Mouse (Mus musculus) heart, embryonic 11.5 days (tissue): ENCODE results near the gene Zfp282. TPM values are rescaled to one million over a fixed set of nuclear protein-coding genes. Genes with fewer than 3 reads are reported as not detected.

Source experiments
- polyA plus RNA-seq: library from polyadenylated mRNA; unstranded; fragments of >200 nt; fragmentation: Nextera tagmentation; extraction: Ambion mirVana; gene quantifications from 2 replicates; pipeline ENCODE4 v1.2.1, GENCODE M21; 2014

Zfp282 gene
- polyA plus RNA-seq, 1 experiment from 2014 or later, result 6.0 TPM

Other genes starting within 250 kb of the Zfp282 start
- 218 and 257 TPM in 2 replicates for gene Pdia4, start 63.8 kb upstream of the Zfp282 start, polyA plus RNA-seq
- 1.1 and 1.7 TPM in 2 replicates for gene Zfp786, start 46.3 kb upstream of the Zfp282 start, polyA plus RNA-seq
- 2.8 and 4.0 TPM in 2 replicates for gene Zfp398, start 41.5 kb upstream of the Zfp282 start, polyA plus RNA-seq
- gene Zfp212, start 43.3 kb downstream of the Zfp282 start, polyA plus RNA-seq, result 6.9 and 7.7 TPM in 2 replicates
- 2.5 and 2.9 TPM in 2 replicates for gene Zfp956, start 76.2 kb downstream of the Zfp282 start, polyA plus RNA-seq
- 3.5 and 4.2 TPM in 2 replicates for gene Zfp777, start 171.7 kb downstream of the Zfp282 start, polyA plus RNA-seq
- 10.0 and 11.4 TPM in 2 replicates for gene Zfp746, start 209.4 kb downstream of the Zfp282 start, polyA plus RNA-seq